Mouse (Mus musculus): ENCODE results near the gene Mug1. TPM values are rescaled to one million over a fixed set of nuclear protein-coding genes. Genes with fewer than 3 reads are reported as not detected.
"Not testable (repeated sequence)": the region's sequence is repeated elsewhere in the genome, so short reads cannot be mapped to it uniquely, and the experiment has no call there.

Mug1 gene
- not detected for polyA plus RNA-seq (2012; fragmentation: generic; extraction: Trizol)

GRCm38 (mm10) chr6:121838271-121838670, at the start of gene Mug1:
Mug1 (plus strand) TSS chr6:121838541.
- not testable (repeated sequence) for H3K79me2 ChIP-seq (ENCODE audit: control insufficient read depth, insufficient read depth); H3ac ChIP-seq (ENCODE audit: control insufficient read depth, insufficient read length); H3K4me2 ChIP-seq (ENCODE audit: low read depth); H3K36me3 ChIP-seq (ENCODE audit: control insufficient read depth, insufficient read depth); H3K4me3 ChIP-seq; H3K27me3 ChIP-seq (ENCODE audit: control insufficient read depth, insufficient read depth, insufficient read length)

- TF ChIP-seq MYOG (IDR thresholded peaks at IDR 0.05; ENCODE audit: control insufficient read depth in 1 of 3, insufficient read depth in 1 of 3, insufficient read length in 2 of 3, low read depth in 2 of 3) (no peak), CEBPB (IDR thresholded peaks at IDR 0.05; ENCODE audit: insufficient read depth, poor library complexity, severe bottlenecking) (no peak), USF1 (IDR thresholded peaks at IDR 0.05; ENCODE audit: low read depth) (no peak), POLR2AphosphoS2 (IDR thresholded peaks at IDR 0.05; ENCODE audit: insufficient read length, low read depth) (no peak)
- H3K4me2 ChIP-seq (ENCODE audit: low read depth): no peak overlapping the region
- no peaks in the 10 kb centered on the region for H3K79me2 ChIP-seq (ENCODE audit: control insufficient read depth, insufficient read depth)
- no peaks in the 10 kb centered on the region for H3K27me3 ChIP-seq (ENCODE audit: control insufficient read depth, insufficient read depth, insufficient read length)
- H3K36me3 ChIP-seq (ENCODE audit: control insufficient read depth, insufficient read depth): no peaks in the 10 kb centered on the region
- no peak overlapping the region for H3ac ChIP-seq (ENCODE audit: control insufficient read depth, insufficient read length)
- H3K4me3 ChIP-seq: no peak overlapping the region
These were observed 10.3 kb upstream of the Mug1 start for GRCm38 (mm10) chr6:121828034-121828433.

- no peak overlapping the region for H3K4me3 ChIP-seq
- no peaks in the 10 kb centered on the region for H3K27me3 ChIP-seq (ENCODE audit: control insufficient read depth, insufficient read depth, insufficient read length)
- H3K79me2 ChIP-seq (ENCODE audit: control insufficient read depth, insufficient read depth): no peaks in the 10 kb centered on the region
- no peak overlapping the region for H3K4me2 ChIP-seq (ENCODE audit: low read depth)
- TF ChIP-seq TCF12 (IDR thresholded peaks at IDR 0.05; ENCODE audit: insufficient read depth, poor library complexity, severe bottlenecking) (no peak), CEBPB (IDR thresholded peaks at IDR 0.05; ENCODE audit: insufficient read depth, poor library complexity, severe bottlenecking) (no peak), MAX (IDR thresholded peaks at IDR 0.05; ENCODE audit: low read depth) (no peak), TCF3 (IDR thresholded peaks at IDR 0.05; ENCODE audit: insufficient read length, low read depth) (no peak), POLR2A (IDR thresholded peaks at IDR 0.05; ENCODE audit: insufficient read length, low read depth) (no peak), POLR2AphosphoS2 (IDR thresholded peaks at IDR 0.05; ENCODE audit: insufficient read length, low read depth) (no peak), MYOD1 (IDR thresholded peaks at IDR 0.05; ENCODE audit: control insufficient read depth in 1 of 3, insufficient read length in 2 of 3, low read depth in 2 of 3) (no peak), REST (IDR thresholded peaks at IDR 0.05; ENCODE audit: insufficient read depth, insufficient read length) (no peak), USF1 (IDR thresholded peaks at IDR 0.05; ENCODE audit: low read depth) (no peak), E2F4 (IDR thresholded peaks at IDR 0.05; ENCODE audit: insufficient read depth) (no peak), SRF (IDR thresholded peaks at IDR 0.05; ENCODE audit: control insufficient read depth, insufficient read length, low read depth) (no peak), MYOG (IDR thresholded peaks at IDR 0.05; ENCODE audit: control insufficient read depth in 1 of 3, insufficient read depth in 1 of 3, insufficient read length in 2 of 3, low read depth in 2 of 3) (no peak)
- no peak overlapping the region for H3ac ChIP-seq (ENCODE audit: control insufficient read depth, insufficient read length)
- H3K36me3 ChIP-seq (ENCODE audit: control insufficient read depth, insufficient read depth): no peaks in the 10 kb centered on the region
These were observed 2.0 kb upstream of the Mug1 start for GRCm38 (mm10) chr6:121836361-121836760.

- Histone ChIP-seq H3K4me2 (ENCODE audit: low read depth) (no peak overlapping the region), H3K4me3 (no peak overlapping the region), H3K36me3 (ENCODE audit: control insufficient read depth, insufficient read depth) (no peaks in the 10 kb centered on the region), H3ac (ENCODE audit: control insufficient read depth, insufficient read length) (no peak overlapping the region), H3K27me3 (ENCODE audit: control insufficient read depth, insufficient read depth, insufficient read length) (no peaks in the 10 kb centered on the region), H3K79me2 (ENCODE audit: control insufficient read depth, insufficient read depth) (no peaks in the 10 kb centered on the region)
- TF ChIP-seq E2F4 (IDR thresholded peaks at IDR 0.05; ENCODE audit: insufficient read depth) (no peak), USF1 (IDR thresholded peaks at IDR 0.05; ENCODE audit: low read depth) (no peak), MYOG (IDR thresholded peaks at IDR 0.05; ENCODE audit: control insufficient read depth in 1 of 3, insufficient read depth in 1 of 3, insufficient read length in 2 of 3, low read depth in 2 of 3) (no peak), SRF (IDR thresholded peaks at IDR 0.05; ENCODE audit: control insufficient read depth, insufficient read length, low read depth) (no peak), MYOD1 (IDR thresholded peaks at IDR 0.05; ENCODE audit: control insufficient read depth in 1 of 3, insufficient read length in 2 of 3, low read depth in 2 of 3) (no peak), POLR2A (IDR thresholded peaks at IDR 0.05; ENCODE audit: insufficient read length, low read depth) (no peak), REST (IDR thresholded peaks at IDR 0.05; ENCODE audit: insufficient read depth, insufficient read length) (no peak), POLR2AphosphoS2 (IDR thresholded peaks at IDR 0.05; ENCODE audit: insufficient read length, low read depth) (no peak), CEBPB (IDR thresholded peaks at IDR 0.05; ENCODE audit: insufficient read depth, poor library complexity, severe bottlenecking) (no peak), TCF12 (IDR thresholded peaks at IDR 0.05; ENCODE audit: insufficient read depth, poor library complexity, severe bottlenecking) (no peak), MAX (IDR thresholded peaks at IDR 0.05; ENCODE audit: low read depth) (no peak), TCF3 (IDR thresholded peaks at IDR 0.05; ENCODE audit: insufficient read length, low read depth) (no peak)
These were observed 10.0 kb downstream of the Mug1 start for GRCm38 (mm10) chr6:121848378-121848777.

Other genes with a start within 250 kb of the Mug1 start
- not detected for gene A2m, start 203.2 kb upstream of the Mug1 start, polyA plus RNA-seq (2012; fragmentation: generic; extraction: Trizol)
- gene Gm7298, start 105.6 kb upstream of the Mug1 start, polyA plus RNA-seq (2012; fragmentation: generic; extraction: Trizol): not detected
- gene Mug2, start 168.2 kb downstream of the Mug1 start, polyA plus RNA-seq (2012; fragmentation: generic; extraction: Trizol): not detected